Mouse (Mus musculus) brain, embryonic 14.5 days (tissue): ENCODE data around the gene Nat8f2.

ENCODE experiments used
- CTCF ChIP-seq: fragments of 200-500 bp; IDR thresholded peaks from 2 replicates; pipeline ENCODE4 v1.5.1; 2012; ENCODE audit warnings: inconsistent platforms, mild to moderate bottlenecking, moderate library complexity, borderline replicate concordance; ENCODE audit not compliant: insufficient read depth, insufficient read length; ENCODE audit errors: extremely low read depth
- POLR2A ChIP-seq: fragments of 200-500 bp; IDR thresholded peaks from 2 replicates; pipeline ENCODE4 v1.6.1; 2012; ENCODE audit warnings: mild to moderate bottlenecking, inconsistent platforms, borderline replicate concordance; ENCODE audit not compliant: poor library complexity, insufficient read depth, insufficient read length, severe bottlenecking; ENCODE audit errors: extremely low read depth

DNA sequence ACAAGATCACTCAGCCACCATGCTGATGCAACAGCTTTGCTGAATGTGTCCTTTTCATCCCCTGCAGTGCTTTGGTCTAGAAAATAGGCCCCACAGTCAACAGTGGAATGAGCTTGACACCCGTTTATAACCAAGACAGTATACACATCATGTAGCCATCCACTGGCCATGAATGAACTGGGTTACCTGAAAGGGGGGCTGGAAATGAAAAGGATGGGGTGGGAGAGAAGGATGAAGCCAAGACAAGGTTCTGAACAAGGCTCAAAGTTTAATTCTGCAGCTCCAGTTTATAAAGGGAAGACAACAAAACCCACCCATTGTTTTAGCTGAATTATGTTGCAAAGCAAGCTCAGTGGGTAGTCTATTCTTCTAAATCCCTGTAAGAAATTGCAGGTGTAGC is 15.4 kb upstream of the Nat8f2 start:
- TF ChIP-seq CTCF (no peak), POLR2A (no peak)
